Mouse (Mus musculus) neural tube, embryonic 14.5 days (tissue): ENCODE data around the gene Fhod1. TPM values are rescaled to one million over a fixed set of nuclear protein-coding genes. Genes with fewer than 3 reads are reported as not detected.

Source experiments
- ATAC-seq: fragments of 200-750 bp; cut with Nextera tagmentation; 2 replicates; pipeline ENCODE4 v1.8.0; 2017; ENCODE audit warnings: low read depth, mild to moderate bottlenecking, moderate TSS enrichment, moderate library complexity
- H3K27ac ChIP-seq: fragments of 300-500 bp; sonication (generic); 2 replicates; pipeline ENCODE4 v1.5.1; 2014; ENCODE audit warnings: low read depth, mild to moderate bottlenecking, control low read depth, low read length, moderate library complexity, mixed read lengths
- H3K27me3 ChIP-seq: fragments of 300-500 bp; sonication (generic); 2 replicates; pipeline ENCODE4 v1.6.1; 2014; ENCODE audit warnings: low read length; ENCODE audit not compliant: control insufficient read depth, insufficient read depth
- H3K36me3 ChIP-seq: fragments of 300-500 bp; sonication (generic); 2 replicates; pipeline ENCODE4 v1.6.1; 2014; ENCODE audit warnings: low read length, mixed read lengths; ENCODE audit not compliant: control insufficient read depth, insufficient read depth
- H3K4me1 ChIP-seq: fragments of 300-500 bp; sonication (generic); 2 replicates; pipeline ENCODE4 v1.6.1; 2014; ENCODE audit warnings: low read length; ENCODE audit not compliant: control insufficient read depth, insufficient read depth
- H3K4me2 ChIP-seq: fragments of 300-500 bp; sonication (generic); 2 replicates; pipeline ENCODE4 v1.6.1; 2014; ENCODE audit warnings: mild to moderate bottlenecking, low read depth, low read length, control low read depth
- H3K4me3 ChIP-seq: fragments of 300-500 bp; sonication (generic); 2 replicates; pipeline ENCODE4 v1.5.1; 2014; ENCODE audit warnings: low read depth, low read length, control low read depth, mixed read lengths
- H3K9ac ChIP-seq: fragments of 300-500 bp; sonication (generic); replicated peaks from 2 replicates; pipeline ENCODE4 v1.6.1; 2014; ENCODE audit warnings: low read depth, mild to moderate bottlenecking, control low read depth, low read length, mixed read lengths
- H3K9me3 ChIP-seq: fragments of 300-500 bp; sonication (generic); 2 replicates; pipeline ENCODE4 v1.6.1; 2016; ENCODE audit warnings: low read length; ENCODE audit not compliant: control insufficient read depth
- WGBS: fragments of 180-500 bp; shearing (Covaris S2); extraction: QIAGEN DNeasy Blood & Tissue Kit; methylation state at CpG from one replicate; pipeline ENCODE4 v1.1.7; 2014; 5-methylcytosine and 5-hydroxymethylcytosine counted together
- polyA plus RNA-seq: library from polyadenylated mRNA; unstranded; fragments of >200 nt; fragmentation: Nextera tagmentation; extraction: Ambion mirVana; gene quantifications from 2 replicates; pipeline ENCODE4 v1.2.1, GENCODE M21; 2014

Fhod1 gene
- polyA plus RNA-seq, 1 experiment from 2014 or later, result 0.88 TPM

DNA sequence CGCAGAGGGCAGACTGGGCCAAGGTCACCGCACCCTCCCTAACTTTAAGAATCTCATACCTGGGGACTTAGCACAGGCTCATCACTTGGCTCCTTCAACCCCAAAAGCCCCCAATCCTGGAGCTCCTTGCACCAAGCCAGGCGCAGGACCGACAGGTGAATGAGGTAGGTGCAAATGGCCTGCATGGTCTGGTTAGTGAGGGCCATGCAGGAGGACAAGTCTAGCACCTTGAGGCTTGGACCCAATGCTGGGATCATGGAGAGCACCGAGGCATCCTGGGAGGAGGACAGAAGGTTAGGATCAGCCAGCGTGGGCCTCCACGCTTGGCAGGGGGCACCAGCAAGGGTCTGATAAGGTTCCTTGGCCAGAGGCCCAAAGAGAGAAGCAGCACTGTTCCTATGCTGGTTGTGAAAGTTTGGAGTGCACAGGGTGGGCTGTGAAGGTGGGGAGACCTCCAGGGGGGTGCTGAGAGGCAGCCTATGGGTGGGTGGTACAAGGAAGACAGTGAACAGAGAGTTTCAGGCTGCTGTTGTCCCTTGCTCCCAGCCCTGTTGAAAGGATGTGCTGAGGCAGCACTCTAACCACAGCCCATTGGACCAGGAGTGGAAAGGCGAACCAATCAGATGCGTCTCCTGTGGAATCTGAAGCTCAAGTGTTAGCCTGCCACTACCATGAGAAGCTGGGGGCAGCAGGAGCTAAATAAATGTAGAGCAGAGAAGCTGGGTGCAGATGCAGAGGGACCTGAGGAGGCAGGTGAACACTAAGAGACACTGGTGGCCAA is 33.9 kb downstream of the Fhod1 start:
- Histone ChIP-seq H3K27me3 (no peaks in the 10 kb centered on the region), H3K36me3 (peaks cover 36% of the 10 kb centered on the region; the same call in 1 of the 2 replicates), H3K9me3 (no peaks in the 10 kb centered on the region), H3K27ac (no peak overlapping the region), H3K4me1 (no peaks in the 10 kb centered on the region), H3K9ac (no peak overlapping the region), H3K4me2 (no peak overlapping the region), H3K4me3 (no peak overlapping the region)
- WGBS, result 80% methylated on average over 9 of the region's 9 CpGs
- no peak; the same call in 1 of the 2 replicates for ATAC-seq

DNA sequence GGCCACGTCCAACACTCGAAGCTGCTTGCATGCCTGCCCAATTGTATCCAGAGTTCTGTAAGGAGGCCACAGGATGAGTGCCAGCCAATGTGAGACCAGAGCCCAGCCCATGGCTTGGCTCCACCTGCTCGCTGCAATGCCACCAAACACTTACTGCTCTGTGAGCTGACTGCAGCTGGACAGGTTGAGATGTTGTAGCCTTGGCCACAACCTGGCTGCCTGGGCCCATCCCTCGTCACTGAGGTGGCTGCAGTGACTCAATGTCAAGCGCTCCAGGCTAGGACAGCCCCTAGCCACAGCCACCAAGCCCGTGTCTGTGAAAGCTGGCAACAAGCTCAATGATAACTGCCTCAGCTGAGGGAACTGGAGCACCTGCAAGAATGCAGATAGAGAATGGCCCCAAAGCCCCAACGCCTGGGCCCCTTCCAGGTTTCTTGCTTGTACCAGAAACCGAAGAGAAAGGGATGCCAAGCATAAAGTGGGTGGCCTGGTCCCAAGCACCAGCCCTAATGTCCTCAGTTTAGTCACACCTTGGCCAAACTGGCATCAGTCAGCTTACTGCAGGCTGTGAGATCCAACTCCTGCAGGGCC is 34.8 kb downstream of the Fhod1 start:
- Histone ChIP-seq H3K27ac (no peak overlapping the region), H3K9me3 (no peaks in the 10 kb centered on the region), H3K36me3 (peaks cover 37% of the 10 kb centered on the region), H3K4me1 (no peaks in the 10 kb centered on the region), H3K4me2 (no peak overlapping the region), H3K27me3 (no peaks in the 10 kb centered on the region), H3K9ac (no peak overlapping the region), H3K4me3 (no peak overlapping the region)
- WGBS, result 90% methylated on average over 8 of the region's 8 CpGs
- no peak for ATAC-seq

DNA sequence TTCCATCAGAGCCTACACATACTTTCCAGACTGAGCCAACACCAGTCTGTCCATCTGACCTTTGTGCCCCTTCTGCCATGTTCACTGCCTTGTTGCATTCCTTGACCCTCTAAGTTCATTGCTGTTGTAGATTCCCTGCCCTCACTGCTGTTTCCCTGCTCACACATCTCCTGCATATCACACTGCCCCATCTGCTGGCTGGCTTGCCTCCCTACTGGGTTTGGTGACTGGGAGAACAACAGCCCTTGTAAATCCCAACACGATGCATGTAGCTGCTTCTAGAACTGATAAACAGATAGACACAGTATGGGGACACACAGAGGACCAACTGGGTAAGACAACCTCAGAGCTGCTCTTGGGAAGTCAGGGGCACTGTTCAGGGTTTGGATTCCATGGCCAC is 36.0 kb downstream of the Fhod1 start:
- no peaks in the 10 kb centered on the region for H3K4me1 ChIP-seq
- no peaks in the 10 kb centered on the region for H3K27me3 ChIP-seq
- H3K9ac ChIP-seq, result no peak overlapping the region
- no peak overlapping the region for H3K4me3 ChIP-seq
- no peak for ATAC-seq
- no peak overlapping the region for H3K4me2 ChIP-seq
- H3K27ac ChIP-seq, result no peak overlapping the region
- peaks cover 37% of the 10 kb centered on the region for H3K36me3 ChIP-seq
- no peaks in the 10 kb centered on the region for H3K9me3 ChIP-seq
- WGBS, result 90% methylated on average over 1 of the region's 1 CpGs

DNA sequence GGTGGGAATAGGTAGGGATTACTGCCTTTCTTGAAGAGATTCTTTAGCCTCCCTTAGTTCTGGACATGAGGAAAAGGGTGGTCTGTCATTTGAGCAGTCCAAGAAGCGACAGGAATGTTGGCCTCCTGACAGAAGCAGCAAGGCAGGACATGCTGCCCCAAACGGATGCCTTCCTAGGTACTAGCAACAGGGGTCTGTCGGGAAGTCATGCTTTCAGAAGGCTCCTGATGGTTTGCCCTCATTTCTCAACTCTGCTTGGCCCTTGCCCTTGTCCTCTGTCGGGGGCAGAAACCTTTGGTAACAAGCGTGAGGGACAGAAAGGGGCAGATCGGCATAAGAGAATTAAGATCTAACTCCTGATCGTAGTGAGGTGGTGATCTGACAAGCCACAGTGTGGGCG is 37.6 kb downstream of the Fhod1 start:
- Histone ChIP-seq H3K36me3 (peaks cover 30% of the 10 kb centered on the region), H3K9ac (no peak overlapping the region), H3K4me1 (peaks cover 8% of the 10 kb centered on the region; the same call in 1 of the 2 replicates), H3K4me2 (no peak overlapping the region), H3K9me3 (no peaks in the 10 kb centered on the region), H3K4me3 (no peak overlapping the region), H3K27ac (no peak overlapping the region), H3K27me3 (no peaks in the 10 kb centered on the region)
- no peak for ATAC-seq
- 92% methylated on average over 8 of the region's 8 CpGs for WGBS

DNA sequence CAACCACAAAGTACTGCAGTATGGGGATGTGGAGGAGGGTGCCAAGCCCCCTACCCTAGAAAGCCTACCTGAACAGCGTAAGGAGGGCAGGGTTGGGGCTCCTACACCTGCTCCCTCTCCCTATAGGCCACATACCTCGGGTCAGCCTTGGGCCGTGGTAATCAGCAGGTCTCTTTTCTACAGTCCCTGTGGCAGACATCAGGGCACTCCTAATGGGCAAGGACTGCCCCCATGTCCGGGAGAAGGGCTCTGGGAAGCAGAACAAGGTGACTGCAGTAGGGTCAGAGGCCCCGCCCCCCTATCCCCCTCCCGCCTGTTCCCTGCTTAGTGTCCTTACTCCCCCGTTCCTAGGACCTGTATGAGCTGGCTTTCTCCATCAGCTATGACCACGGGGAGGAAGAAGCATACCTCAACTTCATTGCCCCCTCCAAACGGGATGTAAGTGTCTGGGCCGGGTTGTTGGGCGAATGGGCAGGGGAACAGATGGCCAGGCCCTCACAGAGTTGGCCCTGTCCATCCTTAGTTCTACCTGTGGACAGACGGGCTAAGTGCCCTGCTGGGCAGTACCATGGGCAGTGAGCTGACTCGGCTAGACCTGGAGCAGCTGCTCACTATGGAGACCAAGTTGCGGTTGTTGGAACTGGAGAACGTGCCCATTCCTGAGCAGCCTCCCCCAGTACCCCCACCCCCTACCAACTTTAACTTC is 38.5 kb downstream of the Fhod1 start:
- Histone ChIP-seq H3K27ac (no peak overlapping the region), H3K4me1 (peaks cover 12% of the 10 kb centered on the region; the same call in 1 of the 2 replicates), H3K9me3 (no peaks in the 10 kb centered on the region), H3K4me3 (no peak overlapping the region), H3K4me2 (no peak overlapping the region), H3K9ac (no peak overlapping the region), H3K27me3 (no peaks in the 10 kb centered on the region), H3K36me3 (peaks cover 24% of the 10 kb centered on the region)
- 81% methylated on average over 15 of the region's 15 CpGs for WGBS
- no peak for ATAC-seq

DNA sequence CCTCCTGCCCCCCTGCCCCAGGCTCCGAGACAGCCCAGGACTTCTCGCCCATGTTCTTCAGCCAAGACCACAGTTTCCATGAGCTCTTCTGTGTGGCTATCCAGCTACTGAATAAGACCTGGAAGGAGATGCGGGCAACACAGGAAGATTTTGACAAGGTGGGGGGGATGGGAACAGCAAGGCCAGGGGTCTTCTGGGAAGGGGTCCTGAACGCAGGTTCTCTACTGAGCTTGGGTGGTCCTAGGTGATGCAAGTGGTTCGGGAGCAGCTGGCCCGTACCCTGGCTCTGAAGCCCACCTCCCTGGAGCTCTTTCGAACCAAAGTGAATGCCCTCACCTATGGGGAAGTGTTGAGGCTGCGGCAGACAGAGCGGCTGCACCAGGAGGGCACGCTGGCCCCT is 39.3 kb downstream of the Fhod1 start:
- H3K9ac ChIP-seq, result no peak overlapping the region
- H3K27me3 ChIP-seq, result no peaks in the 10 kb centered on the region
- no peak overlapping the region for H3K27ac ChIP-seq
- no peak for ATAC-seq
- H3K4me2 ChIP-seq, result no peak overlapping the region
- WGBS, result 95% methylated on average over 10 of the region's 10 CpGs
- no peaks in the 10 kb centered on the region for H3K9me3 ChIP-seq
- H3K4me1 ChIP-seq, result peaks cover 12% of the 10 kb centered on the region; the same call in 1 of the 2 replicates
- H3K4me3 ChIP-seq, result no peak overlapping the region
- peaks cover 22% of the 10 kb centered on the region for H3K36me3 ChIP-seq

DNA sequence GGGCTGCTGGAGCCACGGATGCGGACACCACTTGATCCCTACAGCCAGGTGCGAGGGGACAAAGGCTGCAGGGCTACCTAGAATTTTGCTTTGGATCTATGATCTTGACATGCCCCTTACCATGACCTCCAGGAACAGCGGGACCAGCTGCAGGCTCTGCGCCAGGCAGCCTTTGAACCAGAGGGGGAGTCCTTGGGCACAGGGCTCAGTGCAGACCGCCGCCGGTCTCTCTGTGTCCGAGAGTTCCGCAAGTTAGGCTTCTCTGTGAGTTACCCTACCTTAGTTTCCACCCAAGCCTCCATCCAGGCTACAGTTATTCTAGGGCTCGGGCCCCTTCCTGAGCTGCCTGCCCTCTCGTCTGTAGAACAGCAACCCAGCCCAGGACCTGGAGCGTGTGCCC is 40.1 kb downstream of the Fhod1 start:
- Histone ChIP-seq H3K4me2 (no peak overlapping the region), H3K27me3 (no peaks in the 10 kb centered on the region), H3K27ac (no peak overlapping the region), H3K9me3 (no peaks in the 10 kb centered on the region), H3K36me3 (peaks cover 22% of the 10 kb centered on the region), H3K4me1 (peaks cover 12% of the 10 kb centered on the region; the same call in 1 of the 2 replicates), H3K9ac (no peak overlapping the region), H3K4me3 (no peak overlapping the region)
- ATAC-seq, result no peak
- WGBS, result 97% methylated on average over 13 of the region's 13 CpGs

DNA sequence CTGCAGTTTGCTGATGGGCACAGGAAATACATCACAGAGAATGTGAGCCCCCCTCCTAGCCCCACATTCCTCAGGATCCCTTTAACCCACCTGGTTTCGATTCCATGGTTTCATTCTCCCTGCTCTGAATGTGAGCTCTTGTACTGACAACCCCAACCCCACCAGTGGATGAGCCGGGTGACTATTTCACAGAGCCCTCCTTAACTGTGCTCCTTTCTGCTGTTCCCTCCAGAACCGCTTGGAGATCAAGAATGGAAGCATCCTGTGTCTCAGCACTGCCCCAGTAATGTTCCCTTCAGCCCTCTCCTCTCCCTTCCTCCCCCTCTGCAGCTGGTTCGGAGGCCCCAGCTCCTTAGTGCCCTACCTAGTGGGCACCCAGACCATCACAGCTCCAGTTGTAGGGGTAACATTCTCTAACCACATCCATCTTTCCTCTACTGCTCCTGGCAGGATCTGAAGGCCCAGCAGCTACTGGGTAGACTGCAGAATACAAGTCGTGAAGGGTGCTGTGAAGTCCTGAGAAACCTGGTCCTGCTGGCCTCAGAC is 41.5 kb downstream of the Fhod1 start:
- H3K4me2 ChIP-seq, result 0 out of 2 replicates have a peak overlapping the region, but pooled peaks have one; percentile 9
- peaks cover 29% of the 10 kb centered on the region for H3K36me3 ChIP-seq
- no peak overlapping the region for H3K4me3 ChIP-seq
- no peaks in the 10 kb centered on the region for H3K27me3 ChIP-seq
- H3K4me1 ChIP-seq, result peaks cover 12% of the 10 kb centered on the region; the same call in 1 of the 2 replicates
- WGBS, result 59% methylated on average over 5 of the region's 5 CpGs
- H3K9me3 ChIP-seq, result no peaks in the 10 kb centered on the region
- no peak overlapping the region for H3K27ac ChIP-seq
- H3K9ac ChIP-seq, result no peak overlapping the region
- 0 out of 2 replicates have a peak, but pooled peaks have one; percentile 8 for ATAC-seq
